In genomic region chr11:86936938-86937337, GRCm38 (mm10) we compare ENCODE assay signal across 15 mouse cellular contexts.
"Had no signal": no experiment of that assay in that cellular context is flagged by ENCODE, and none has a peak within 500 bp of the region (broad histone marks: within the 10 kb centered on the region; RNA-seq: fewer than 3 reads in every experiment).

No protein-coding gene starts in this region.

- ATAC-seq: liver, postnatal 0 days; midbrain, embryonic 13.5 days had no signal

- H3K4me1 ChIP-seq: midbrain, embryonic 13.5 days; neural tube, embryonic 15.5 days had no signal

- H3K36me3 ChIP-seq: liver, embryonic 13.5 days; neural tube, embryonic 15.5 days had no signal

- H3K9ac ChIP-seq: limb, embryonic 12.5 days; liver, embryonic 13.5 days; liver, postnatal 0 days; lung, embryonic 15.5 days; midbrain, embryonic 13.5 days; neural tube, embryonic 15.5 days had no signal

- DNase-seq: liver; liver, embryonic 13.5 days; liver, postnatal 0 days; lung, postnatal 14 days; right cerebral cortex, adult 18-20 months; right cerebral cortex, postnatal 25 days; thymus, postnatal 4 days had no signal

- H3K4me2 ChIP-seq: limb, embryonic 12.5 days; liver, embryonic 13.5 days; lung, embryonic 15.5 days; midbrain, embryonic 13.5 days; neural tube, embryonic 15.5 days had no signal

- H3K9me3 ChIP-seq: limb, embryonic 12.5 days; liver, embryonic 13.5 days; lung, embryonic 15.5 days; midbrain, embryonic 13.5 days; neural tube, embryonic 15.5 days had no signal

- H3K27ac ChIP-seq: kidney, postnatal 0 days; left cerebral cortex, adult 2 months; limb, embryonic 12.5 days; liver, embryonic 13.5 days; lung, embryonic 15.5 days; midbrain, embryonic 13.5 days; neural tube, embryonic 15.5 days; stomach, postnatal 0 days had no signal

- H3K27me3 ChIP-seq: limb, embryonic 12.5 days; liver, embryonic 13.5 days; lung, embryonic 15.5 days; midbrain, embryonic 13.5 days; neural tube, embryonic 15.5 days had no signal

- H3K4me3 ChIP-seq: left cerebral cortex, adult 2 months; limb, embryonic 12.5 days; liver, embryonic 13.5 days; lung, embryonic 15.5 days; midbrain, embryonic 13.5 days; myocyte; neural tube, embryonic 15.5 days had no signal
